Mouse (Mus musculus): ENCODE measurements around the gene Zfp654.

Gene Zfp654

DNA sequence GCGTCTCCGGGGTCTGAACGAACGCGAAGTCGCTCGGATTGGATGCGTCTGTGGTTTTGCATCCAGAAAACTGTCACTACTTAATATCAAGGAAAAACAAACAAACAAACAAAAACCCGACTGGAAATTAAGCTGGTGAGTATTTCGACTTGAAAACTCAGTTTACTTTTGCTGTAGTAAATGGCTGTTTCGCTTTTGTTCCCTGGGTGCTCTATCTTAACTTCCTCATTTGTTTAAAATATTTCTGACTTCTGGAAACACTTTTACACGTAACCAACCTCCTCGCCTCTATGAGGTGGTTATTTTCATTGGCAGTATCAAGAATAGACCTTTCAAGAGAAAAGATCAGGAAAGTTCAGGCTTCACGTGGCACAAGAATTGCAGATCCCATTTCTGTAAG, 1.4 kb upstream of the Zfp654 start:
- DNase-seq (ENCODE audit: low spot score in 2 of 2): no peak

DNA sequence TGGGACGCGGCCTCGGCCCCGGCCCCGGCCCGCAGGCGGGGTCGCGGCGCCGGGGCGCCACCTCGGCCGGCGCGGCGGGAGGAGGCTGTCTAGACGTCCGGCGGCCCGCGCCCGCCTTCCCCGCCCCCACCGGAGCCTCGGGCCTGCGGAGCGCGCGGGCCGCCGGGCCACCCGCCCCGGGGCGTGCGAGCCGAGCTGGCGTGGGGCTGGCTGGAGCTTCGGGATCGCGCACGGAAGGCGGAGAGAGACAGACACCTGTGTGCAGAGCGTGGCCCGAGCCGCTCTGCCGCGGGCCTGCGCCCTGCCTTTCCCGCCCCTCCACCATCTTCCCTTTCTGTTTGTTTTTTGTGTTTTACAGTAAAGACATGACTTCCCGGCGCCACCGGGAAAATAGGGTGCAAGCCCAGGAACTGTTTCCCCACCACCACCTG, 1.0 kb upstream of the Zfp654 start:
- peak; percentile 11 to 43 for DNase-seq (ENCODE audit: low spot score in 2 of 2)

DNA sequence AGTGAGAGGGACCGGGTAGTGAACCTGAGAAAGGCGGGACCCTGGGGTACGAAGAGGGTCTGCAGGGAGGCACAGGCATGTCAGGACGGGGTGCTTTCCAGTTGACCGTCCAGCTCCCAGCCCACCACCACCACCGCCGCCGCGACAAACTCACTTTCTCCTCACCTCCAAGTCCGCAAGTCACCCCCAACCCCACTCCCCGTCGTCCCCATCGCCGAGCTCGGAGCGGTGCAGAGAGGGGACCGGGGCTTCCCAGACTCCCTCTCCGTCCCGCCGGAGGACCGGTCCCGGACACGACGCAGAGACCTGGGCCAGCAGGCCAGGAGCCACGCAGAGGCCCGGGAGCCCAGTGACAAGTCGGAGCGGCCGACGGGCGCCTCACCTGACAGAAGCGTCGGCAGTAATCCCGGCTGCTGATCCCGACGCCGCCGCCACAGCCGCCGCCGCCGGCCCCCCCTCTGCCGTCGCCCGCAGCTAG, 328 bp downstream of the Zfp654 start:
- no peak for DNase-seq (ENCODE audit: low spot score in 2 of 2)

DNA sequence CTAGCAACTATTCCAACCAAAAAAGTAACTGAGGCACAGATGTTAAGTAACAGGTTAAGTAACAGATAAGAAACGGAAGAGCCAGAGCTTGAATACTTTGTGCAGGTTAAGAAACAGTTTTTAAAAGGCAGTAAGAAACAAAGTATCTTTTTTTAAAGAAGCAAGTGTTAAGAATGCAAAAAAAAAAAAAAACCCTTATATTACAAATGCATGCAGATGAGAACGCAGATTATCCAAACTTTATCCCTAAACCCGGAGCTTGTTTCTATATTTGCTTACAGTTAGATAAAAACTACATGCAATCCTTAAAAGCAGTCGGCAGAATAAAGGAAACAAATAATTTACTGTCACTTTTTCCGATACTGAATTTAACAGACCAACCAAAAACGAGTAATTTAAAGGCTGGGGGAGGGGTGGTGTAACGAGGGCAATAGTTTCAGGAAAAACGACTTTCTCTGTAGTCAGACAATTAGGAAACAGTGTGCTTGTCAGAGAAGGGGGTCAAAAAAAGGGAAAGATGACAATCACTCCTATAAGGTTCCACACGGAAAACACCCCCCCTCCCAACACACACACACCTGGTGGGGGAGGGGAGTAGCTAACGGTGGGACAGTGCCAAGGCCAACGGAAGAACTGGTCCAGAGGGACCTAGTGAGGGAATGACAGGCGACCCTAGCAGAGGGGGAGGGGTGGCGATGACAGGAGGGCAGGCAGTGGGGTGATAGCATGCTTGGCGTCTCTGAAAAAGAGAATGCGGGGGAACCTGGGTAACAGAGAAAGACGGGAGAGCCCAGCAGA, 966 bp downstream of the Zfp654 start:
- peak; percentile 48 to 58 for DNase-seq (ENCODE audit: low spot score in 2 of 2)

DNA sequence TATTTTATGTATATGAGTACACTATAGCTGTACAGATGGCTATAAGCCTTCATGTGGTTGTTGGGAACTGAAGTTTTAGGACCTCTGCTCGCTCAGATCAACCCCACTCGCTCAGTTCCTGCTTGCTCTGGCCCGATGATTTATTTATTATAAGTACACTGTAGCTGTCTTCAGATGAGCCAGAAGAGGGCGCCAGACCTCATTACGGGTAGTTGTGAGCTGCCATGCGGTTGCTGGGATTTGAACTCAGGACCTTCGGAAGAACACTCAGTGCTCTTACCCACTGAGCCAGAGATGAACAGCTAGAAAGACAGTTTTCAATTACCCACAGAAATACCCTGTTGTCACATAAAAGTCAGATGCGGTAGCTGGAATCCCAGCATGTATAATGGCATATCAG, 5.5 kb downstream of the Zfp654 start:
- DNase-seq (ENCODE audit: low spot score in 2 of 2): no peak

DNA sequence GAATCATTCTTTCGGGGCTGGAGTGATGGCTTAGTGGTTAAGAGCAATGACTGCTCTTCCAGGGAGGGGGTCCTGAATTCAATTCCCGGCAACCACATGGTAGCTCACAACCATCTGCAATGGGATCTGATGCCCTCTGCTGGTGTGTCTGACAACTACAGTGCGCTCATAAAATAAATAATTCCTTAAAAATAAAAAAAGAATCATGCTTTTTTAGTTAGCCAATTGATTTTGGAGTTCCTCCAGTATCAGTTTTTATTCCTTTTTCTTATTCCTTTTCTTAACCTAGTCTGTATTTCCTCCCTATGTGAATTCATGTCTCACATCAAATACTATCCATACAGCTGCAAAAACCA, 9.1 kb downstream of the Zfp654 start:
- no peak for DNase-seq (ENCODE audit: low spot score in 2 of 2)

DNA sequence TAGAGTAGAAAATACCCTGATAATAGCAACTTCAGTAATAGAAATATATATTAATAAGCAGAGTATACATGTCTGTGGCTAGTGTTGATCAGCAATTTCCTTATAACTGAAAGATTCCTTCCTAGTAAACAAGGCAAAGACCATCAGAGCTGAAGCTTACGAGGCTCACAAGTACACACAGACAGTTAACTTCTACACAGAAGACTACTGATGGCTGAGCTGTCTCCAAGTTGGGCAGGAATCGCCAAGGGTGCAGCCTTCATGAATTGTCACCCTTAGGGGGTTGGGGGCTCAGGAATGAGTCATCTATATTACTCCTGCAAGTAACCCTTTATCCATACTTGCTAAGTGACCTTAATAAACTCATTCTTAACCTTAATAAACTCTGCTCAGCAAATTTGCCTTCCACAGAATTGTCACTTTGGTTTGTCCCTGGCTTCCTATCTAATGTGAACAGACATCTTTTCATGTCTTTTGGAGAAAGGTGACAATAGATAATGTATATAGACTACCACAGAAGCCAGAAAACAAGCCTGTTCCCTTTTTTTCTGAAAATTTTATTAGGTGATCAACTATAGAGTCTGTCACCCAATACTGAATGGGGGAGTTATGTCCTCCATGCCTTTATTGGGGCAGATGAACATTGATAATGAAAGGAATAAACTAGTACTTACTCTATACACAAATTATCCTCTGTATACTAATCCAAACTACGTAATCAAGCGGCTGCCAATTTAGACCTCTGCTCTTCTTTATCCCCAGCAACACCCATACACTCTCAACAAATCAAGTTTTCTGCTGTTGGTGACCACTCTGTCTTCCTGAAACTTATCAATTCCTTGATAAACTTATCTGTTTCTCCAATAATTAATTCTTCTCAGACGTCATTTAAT, 9.7 kb downstream of the Zfp654 start:
- DNase-seq (ENCODE audit: low spot score in 2 of 2): no peak

DNA sequence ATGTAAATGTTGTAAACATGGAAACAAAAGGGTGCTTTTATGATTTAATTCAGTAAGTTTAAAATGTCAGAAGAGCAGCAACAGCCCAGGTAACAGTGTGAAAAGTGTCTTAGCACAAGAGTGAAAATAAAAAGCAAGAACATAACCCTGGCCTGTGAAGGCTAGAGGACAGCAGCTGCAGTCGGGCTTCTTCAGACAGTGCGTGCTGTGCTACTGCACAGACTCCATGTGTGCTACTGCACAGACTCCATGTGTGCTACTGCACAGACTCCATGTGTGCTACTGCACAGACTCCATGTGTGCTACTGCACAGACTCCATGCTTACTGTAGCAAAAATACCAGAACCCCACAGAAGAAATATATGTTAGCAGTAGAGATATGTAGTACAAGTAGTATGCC, 14.7 kb downstream of the Zfp654 start:
- no peak for DNase-seq (ENCODE audit: low spot score in 2 of 2)

DNA sequence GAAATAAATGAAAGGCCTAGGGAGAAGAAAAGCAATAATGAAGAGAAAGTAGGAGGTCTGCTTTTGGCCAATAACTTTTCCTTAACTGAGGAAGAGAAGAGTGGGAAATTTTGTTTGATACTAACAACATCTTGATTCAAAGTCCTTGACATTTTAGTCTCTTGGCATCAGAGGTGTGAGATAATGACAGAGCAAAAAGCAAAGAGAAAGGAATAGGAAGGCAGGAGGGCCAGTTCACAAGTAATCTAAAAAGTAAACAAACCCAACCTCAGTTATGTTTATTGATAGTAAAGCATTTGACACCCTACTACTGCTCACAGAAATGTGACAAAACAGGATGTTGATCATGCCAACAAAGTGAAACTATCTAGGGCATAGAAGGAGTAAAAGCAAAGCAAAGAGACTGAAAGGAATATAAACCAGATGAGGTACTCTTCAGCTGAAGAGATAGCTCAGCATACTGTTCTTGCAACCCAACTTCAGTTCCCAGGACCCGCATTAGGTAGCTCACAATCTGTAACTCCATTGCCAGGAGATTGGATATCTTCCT, 15.4 kb downstream of the Zfp654 start:
- DNase-seq (ENCODE audit: low spot score in 2 of 2): no peak

DNA sequence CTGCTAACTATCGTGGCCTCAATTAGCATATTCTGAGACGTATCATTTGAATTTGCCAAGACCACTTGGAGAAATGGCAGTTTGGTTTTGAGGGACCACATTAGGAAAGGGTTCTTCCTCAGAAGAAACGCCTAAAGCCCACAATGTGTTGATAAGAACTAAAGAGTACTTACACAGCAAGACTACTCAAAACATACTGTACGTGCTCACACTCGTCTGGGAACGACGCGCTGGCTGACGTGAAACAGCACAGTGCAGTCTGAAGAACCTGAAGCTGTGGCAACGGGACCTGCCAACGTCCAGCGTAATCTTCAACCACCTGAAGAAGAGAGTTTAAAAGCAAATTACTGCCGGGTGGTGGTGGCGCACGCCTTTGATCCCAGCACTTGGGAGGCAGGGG, 21.2 kb downstream of the Zfp654 start:
- DNase-seq (ENCODE audit: low spot score in 2 of 2): no peak

DNA sequence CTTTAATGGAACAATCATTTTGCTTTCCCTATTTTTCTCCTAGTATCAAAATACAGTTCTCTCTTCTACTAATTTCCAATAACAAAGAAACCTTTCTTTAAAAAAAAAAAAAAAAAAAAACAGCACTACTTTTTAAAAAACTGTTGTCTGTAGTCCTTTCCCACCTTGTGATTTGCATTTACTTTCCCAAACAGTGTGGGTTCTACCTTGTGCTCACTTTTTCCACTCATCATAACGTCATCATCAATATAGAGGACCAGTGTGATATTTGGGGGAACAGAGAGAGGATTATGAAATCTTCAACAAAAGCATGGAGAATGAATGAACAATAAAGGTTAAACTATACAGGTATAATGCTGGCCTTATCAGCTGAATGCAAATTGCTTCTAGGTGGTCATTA, 27.0 kb downstream of the Zfp654 start:
- no peak for DNase-seq (ENCODE audit: low spot score in 2 of 2)

DNA sequence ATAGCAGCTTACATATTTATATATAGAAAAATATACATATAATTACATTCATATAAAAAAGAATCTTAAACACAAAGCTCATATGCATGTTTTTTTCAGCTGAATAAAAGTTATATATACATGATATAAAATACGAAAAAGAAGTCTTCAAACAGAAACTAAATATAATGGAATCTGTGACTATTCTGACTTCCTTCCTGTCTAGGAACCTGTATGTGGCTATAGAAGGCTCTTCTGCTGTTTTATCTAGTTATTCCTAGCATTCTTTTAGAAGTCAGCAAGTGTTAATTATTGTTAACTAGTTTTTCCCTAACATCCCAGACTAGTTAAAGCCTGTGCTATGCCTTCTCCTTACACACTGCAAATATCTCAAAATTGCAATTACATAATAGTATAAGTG, 27.6 kb downstream of the Zfp654 start:
- no peak for DNase-seq (ENCODE audit: low spot score in 2 of 2)

DNA sequence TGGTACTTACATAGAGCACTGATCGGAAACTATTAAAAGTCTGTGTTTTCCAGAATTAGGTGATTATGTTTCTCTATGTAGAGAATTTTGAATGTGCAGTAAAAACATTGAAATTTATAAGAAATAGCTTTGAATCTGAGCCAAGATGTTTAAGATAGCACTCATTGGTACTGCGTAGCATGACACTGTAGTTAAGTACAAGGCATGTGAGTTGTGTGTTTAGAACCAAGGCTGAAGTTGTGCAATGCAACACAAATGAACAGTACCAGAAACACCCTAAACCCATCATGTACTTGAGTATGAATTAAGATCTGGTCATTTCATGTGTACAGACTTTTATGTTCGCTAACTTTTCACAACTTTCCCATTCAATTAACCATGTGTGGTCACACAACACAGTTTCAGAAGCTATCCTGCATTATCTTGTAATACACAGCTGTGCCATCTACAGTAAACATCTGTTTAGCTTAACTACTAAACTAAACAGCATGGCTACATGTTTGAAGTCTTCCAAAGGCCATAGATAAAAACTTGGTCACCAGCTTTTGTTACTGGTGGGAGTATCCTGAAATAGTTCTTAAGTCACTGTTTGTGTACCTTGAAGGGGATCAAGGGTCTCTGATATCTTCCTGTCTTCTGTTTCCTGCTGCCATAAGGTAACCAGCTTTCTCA, 34.2 kb downstream of the Zfp654 start:
- no peak for DNase-seq (ENCODE audit: low spot score in 2 of 2)

DNA sequence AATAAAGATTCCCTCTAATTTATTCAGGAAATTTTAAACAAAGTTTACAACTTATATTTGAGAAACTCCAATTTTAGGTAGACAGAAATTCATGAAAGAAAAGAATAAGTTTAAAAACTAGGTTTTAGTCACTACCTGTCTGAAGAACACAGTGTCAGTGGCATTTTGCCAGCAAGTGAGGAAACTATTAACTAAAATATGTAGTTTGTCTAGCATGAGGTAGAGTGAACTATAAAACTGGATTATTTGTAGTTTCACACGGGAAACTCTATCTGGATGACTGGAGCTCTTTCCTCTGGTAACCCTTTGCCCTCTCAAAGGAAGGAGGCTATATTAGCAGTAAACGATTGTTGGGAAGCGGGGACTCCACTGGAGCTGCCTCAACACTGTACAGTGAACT, 48.4 kb downstream of the Zfp654 start:
- no peak for DNase-seq (ENCODE audit: low spot score in 2 of 2)

DNA sequence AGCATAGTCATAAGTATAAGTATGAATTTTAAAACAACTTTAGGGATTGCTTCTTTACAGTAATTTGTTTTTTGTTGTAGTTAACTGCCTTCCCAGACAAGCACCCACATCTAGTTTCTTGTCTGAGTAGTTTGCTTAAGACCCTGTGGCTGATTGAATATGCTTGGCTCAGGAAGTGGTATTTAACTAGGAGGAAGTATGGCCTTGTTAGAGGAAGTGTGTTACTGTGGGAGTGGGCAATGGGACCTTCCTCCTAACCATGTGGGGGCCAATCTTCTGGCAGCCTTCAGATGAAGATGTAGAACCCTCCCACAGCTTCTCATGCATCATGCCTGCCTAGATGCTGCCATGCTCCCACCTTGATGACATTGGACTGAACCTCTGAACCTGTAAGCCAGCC, 49.8 kb downstream of the Zfp654 start:
- no peak for DNase-seq (ENCODE audit: low spot score in 2 of 2)

DNA sequence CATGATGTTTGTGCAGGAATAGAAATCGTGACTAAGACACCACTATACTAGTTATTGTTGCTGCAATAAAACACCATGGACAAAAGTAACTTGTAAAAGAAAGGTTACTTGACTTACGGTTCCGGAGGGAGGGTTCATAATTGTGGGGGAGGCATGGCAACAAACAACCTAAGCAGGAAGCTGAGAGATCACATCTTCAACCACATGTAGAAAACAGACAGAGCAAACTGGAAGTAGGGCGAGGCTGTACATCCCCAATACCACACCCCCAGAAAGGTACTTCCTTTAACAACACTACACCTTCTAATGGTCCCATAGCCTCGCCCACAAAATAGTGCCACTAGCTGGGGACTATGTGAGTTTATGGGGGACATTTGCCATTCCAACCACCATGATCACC, 51.1 kb downstream of the Zfp654 start:
- no peak for DNase-seq (ENCODE audit: low spot score in 2 of 2)

DNA sequence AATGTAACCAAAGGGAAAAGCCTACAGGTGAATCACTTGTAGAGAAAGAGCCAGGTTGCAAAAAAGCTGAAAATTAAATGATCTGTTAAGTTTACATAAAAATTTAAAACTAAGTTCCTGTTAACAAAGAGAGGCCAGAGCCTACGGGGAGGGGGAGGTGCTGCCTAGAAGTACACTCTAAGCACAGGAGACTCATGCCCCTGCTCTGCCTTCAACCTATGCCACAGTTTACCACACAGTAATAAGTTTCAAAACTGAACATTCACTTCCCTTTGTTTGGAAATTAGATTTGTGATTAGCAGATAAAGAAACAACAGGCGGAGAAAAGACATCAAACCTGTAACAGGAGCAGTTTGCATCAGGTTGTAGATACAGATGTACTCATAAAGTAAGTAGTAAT, 56.6 kb downstream of the Zfp654 start:
- no peak for DNase-seq (ENCODE audit: low spot score in 2 of 2)

DNA sequence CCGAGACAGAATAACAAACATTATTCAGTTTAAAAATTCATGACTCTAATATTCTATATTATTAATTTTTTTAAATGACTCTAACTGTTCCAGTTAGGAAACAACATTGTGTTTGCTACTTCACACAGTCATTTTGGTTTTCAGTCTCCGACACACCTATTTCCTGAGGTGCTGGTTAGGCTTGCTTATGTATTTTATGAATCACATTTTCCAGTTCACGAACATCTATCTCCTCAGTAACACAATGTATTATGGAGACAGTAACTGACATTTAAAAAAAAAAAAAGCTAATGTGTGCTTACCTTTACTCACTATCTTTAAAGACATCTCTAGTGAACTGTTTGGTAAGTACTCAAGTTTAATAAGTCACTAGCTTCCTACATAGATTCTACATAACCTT, 61.7 kb downstream of the Zfp654 start:
- no peak for DNase-seq (ENCODE audit: low spot score in 2 of 2)

DNA sequence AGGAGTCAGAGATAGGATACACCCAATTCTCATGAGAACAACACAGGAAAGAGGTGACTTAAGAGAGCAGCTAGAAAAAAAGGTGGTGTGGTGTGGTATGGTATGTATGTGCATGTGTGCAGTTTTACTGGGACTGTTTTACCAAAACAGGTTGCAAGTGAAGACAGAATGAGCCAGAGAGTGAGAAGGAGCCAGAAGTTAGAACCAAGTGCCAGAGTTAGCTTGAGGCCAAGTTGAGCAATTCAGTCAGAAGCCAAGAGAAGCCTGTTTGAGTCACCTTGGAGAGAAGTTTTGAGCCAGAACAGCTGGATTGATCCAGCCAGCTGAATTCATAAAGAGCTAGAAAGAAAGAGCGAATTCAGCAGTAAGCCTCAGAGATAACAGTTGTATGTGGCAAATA, 75.9 kb downstream of the Zfp654 start:
- DNase-seq (ENCODE audit: low spot score in 2 of 2): no peak

DNA sequence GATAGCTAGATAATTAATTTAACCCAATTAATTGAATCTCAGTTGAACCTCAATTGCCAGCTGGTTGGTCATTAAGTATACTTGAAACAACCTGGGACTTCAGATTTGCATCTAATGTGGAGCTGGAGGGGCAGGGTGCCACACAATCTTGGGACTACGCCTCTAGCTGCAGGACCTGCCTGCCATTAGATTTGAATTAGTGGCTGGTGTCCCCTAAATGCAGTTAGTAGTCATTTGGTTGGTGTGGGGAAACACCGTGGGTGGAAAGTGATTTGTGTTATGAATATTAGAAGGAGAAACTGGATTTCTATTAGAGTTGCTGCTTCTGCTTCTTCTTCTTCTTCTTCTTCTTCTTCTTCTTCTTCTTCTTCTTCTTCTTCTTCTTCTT, 80.0 kb downstream of the Zfp654 start:
- DNase-seq (ENCODE audit: low spot score in 2 of 2): no peak

DNA sequence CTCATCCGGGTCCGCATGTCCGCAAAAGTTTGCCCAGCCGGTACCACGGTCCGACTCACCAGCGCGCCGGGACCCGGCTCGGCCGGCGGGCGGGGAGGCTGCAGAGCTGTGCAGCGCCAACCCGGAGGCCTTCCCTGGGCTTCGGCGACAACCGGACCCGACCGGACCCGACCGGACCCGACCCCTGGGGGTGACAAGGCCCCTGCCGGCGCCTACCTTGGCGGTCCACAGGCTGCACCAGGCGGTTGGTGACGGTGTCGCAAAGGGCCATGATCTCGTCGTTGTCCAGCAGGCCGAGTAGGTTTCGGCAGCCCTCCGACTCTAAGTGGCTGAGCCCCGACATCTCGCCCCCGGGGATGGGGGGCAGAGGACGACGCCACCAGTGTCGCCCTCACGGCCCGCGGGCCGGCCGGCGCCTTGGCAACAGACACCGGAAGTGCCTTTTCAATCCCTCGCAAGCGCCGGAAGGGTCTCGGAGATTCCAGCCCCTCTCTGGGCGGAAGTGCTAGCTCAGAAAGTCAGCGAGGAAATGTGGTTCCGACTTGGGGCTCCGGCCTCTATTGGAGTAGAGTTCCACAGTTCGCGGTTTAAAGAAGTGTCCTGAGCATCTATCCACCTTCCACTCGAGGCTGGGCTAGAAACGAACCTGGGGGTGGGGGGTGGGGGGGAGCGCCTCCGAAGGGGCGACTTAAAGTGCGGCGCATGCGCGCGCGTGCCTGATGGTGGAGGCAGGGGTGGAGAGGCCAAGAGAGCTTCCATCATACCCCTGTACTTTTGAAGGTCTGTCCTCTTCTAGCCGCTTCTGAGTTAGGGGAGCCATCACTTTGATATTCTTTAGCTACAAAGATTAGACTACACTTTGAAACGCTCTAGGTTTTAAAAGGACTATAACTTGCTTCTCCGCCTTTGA, 80.7 kb downstream of the Zfp654 start, which contains the start of gene 4930453N24Rik:
TSS of gene 4930453N24Rik (minus strand) at position 641 of the 910 bp plus-strand sequence.
- DNase-seq (ENCODE audit: low spot score in 2 of 2): peak; percentile 76 to 85
